Mouse (Mus musculus) thymus, adult 2 months (tissue): ENCODE measurements around the gene Slc23a2. TPM values are rescaled to one million over a fixed set of nuclear protein-coding genes. Genes with fewer than 3 reads are reported as not detected.

ENCODE experiments used
- DNase-seq: peaks from one replicate; pipeline ENCODE4 v3.0.0; 2021
- H3K27ac ChIP-seq: fragments of 200-500 bp; 2 replicates; pipeline ENCODE4 v1.5.1; 2012; ENCODE audit warnings: low read length, control low read depth; ENCODE audit not compliant: control insufficient read depth, insufficient read depth
- H3K27me3 ChIP-seq: fragments of 200-500 bp; 2 replicates; pipeline ENCODE4 v1.6.1; 2012; ENCODE audit warnings: mild to moderate bottlenecking, low read length, moderate library complexity, mixed read lengths; ENCODE audit not compliant: control insufficient read depth, insufficient read depth
- H3K36me3 ChIP-seq: fragments of 200-500 bp; 2 replicates; pipeline ENCODE4 v1.6.1; 2012; ENCODE audit warnings: mild to moderate bottlenecking, low read length, moderate library complexity; ENCODE audit not compliant: control insufficient read depth, insufficient read depth
- H3K4me1 ChIP-seq: fragments of 200-500 bp; replicated peaks from 2 replicates; pipeline ENCODE4 v1.6.1; 2012; ENCODE audit warnings: low read length; ENCODE audit not compliant: control insufficient read depth, insufficient read depth
- H3K4me3 ChIP-seq: fragments of 200-500 bp; 2 replicates; pipeline ENCODE4 v1.5.1; 2012; ENCODE audit warnings: mild to moderate bottlenecking, low read length, control low read depth, moderate library complexity; ENCODE audit not compliant: control insufficient read depth, insufficient read depth
- CTCF ChIP-seq: fragments of 200-500 bp; IDR thresholded peaks from 2 replicates; pipeline ENCODE4 v1.5.1; 2012; ENCODE audit warnings: mild to moderate bottlenecking, control low read depth, low read length, moderate library complexity, borderline replicate concordance; ENCODE audit not compliant: control insufficient read depth, poor library complexity, insufficient read depth; ENCODE audit errors: extremely low read depth
- POLR2A ChIP-seq: fragments of 200-500 bp; IDR thresholded peaks from 2 replicates; pipeline ENCODE4 v1.6.1; 2012; ENCODE audit warnings: mild to moderate bottlenecking, low read length, control low read depth, moderate library complexity; ENCODE audit not compliant: control insufficient read depth, poor library complexity, insufficient read depth; ENCODE audit errors: extremely low read depth
- WGBS: fragments of 180-500 bp; shearing (Covaris S2); methylation state at CpG from one replicate; pipeline ENCODE4 v1.1.7; 2018; 5-methylcytosine and 5-hydroxymethylcytosine counted together
- polyA plus RNA-seq: library from polyadenylated mRNA; depleted of rRNA; stranded (reverse); fragments of >200 nt; gene quantifications from 2 replicates; pipeline ENCODE4 v1.2.3, GENCODE M21; 2012

Gene Slc23a2
- polyA plus RNA-seq, 1 experiment = 51.7 TPM

GRCm38 (mm10) chr2:132094441-132095230 is 50.3 kb downstream of the Slc23a2 start:
- 38% methylated on average over 11 of the region's 11 CpGs for WGBS
- Histone ChIP-seq H3K27ac (no peak overlapping the region), H3K4me1 (peaks cover 4% of the 10 kb centered on the region; the same call in 1 of the 2 replicates), H3K27me3 (no peaks in the 10 kb centered on the region), H3K36me3 (peaks cover 11% of the 10 kb centered on the region; the same call in 1 of the 2 replicates), H3K4me3 (no peak overlapping the region)
- DNase-seq = no peak
- TF ChIP-seq POLR2A (no peak), CTCF (no peak)

DNA sequence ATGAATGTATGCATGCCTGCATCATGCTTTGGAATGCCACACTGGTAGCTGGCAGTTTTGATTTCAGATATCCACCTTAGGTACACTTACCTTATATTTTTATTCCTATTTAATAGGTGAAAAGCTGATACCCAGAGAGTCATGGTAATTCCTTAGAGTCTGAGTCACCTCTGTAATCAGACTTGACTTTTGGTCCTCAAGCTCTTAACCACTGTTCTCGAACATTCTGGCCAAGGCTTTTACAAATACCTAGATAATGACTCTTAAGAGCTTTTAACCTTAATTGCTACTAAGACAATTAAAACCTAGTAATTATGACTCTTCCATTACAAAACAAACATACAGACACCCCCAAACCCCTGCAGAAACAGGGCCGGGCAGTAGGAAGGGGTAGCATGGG is 51.2 kb downstream of the Slc23a2 start:
- Histone ChIP-seq H3K4me1 (peaks cover 4% of the 10 kb centered on the region; the same call in 1 of the 2 replicates), H3K4me3 (no peak overlapping the region), H3K27me3 (no peaks in the 10 kb centered on the region), H3K27ac (no peak overlapping the region), H3K36me3 (peaks cover 9% of the 10 kb centered on the region; the same call in 1 of the 2 replicates)
- DNase-seq = no peak
- WGBS = 93% methylated on average over 2 of the region's 2 CpGs
- no peak for TF ChIP-seq POLR2A
- no peak for TF ChIP-seq CTCF

- DNase-seq = no peak
- no peaks in the 10 kb centered on the region for H3K27me3 ChIP-seq
- peaks cover 13% of the 10 kb centered on the region; the same call in 1 of the 2 replicates for H3K36me3 ChIP-seq
- TF ChIP-seq CTCF (no peak), POLR2A (no peak)
- H3K4me3 ChIP-seq = no peak overlapping the region
- peaks cover 4% of the 10 kb centered on the region; the same call in 1 of the 2 replicates for H3K4me1 ChIP-seq
- H3K27ac ChIP-seq = no peak overlapping the region
- 97% methylated on average over 1 of the region's 1 CpGs for WGBS
Observed at GRCm38 (mm10) chr2:132093298-132093697, 51.6 kb downstream of the Slc23a2 start.

- no peak overlapping the region for H3K27ac ChIP-seq
- TF ChIP-seq CTCF = no peak
- no peak for TF ChIP-seq POLR2A
- DNase-seq = no peak
- H3K4me3 ChIP-seq = no peak overlapping the region
- H3K36me3 ChIP-seq = peaks cover 13% of the 10 kb centered on the region; the same call in 1 of the 2 replicates
- WGBS = 92% methylated on average over 3 of the region's 3 CpGs
- H3K27me3 ChIP-seq = no peaks in the 10 kb centered on the region
- H3K4me1 ChIP-seq = peaks cover 4% of the 10 kb centered on the region; the same call in 1 of the 2 replicates
Observed at GRCm38 (mm10) chr2:132092722-132093121, 52.2 kb downstream of the Slc23a2 start.

- H3K36me3 ChIP-seq = peaks cover 13% of the 10 kb centered on the region; the same call in 1 of the 2 replicates
- TF ChIP-seq CTCF = no peak
- no peak for TF ChIP-seq POLR2A
- WGBS = 48% methylated on average over 4 of the region's 4 CpGs
Observed at GRCm38 (mm10) chr2:132091749-132092148, 53.2 kb downstream of the Slc23a2 start.

DNA sequence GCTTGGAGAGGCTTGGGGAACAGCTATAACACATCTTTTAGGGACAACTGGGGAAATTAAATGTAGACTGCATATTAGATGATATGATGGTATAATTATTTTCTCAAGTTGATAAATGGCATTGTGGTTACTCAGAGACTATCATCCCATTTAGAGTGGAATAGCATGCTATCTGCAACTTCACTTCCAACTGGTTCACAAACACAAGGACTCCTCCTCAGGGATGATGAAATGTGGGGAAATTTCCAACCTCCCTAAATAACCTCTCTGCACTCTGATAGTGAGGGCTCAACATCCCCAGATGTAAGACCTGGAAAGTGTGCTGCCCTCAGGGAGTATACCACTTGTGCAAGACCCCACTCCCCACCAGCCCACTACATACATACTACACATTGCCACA is 60.1 kb downstream of the Slc23a2 start:
- Histone ChIP-seq H3K36me3 (peaks cover 15% of the 10 kb centered on the region), H3K27ac (no peak overlapping the region), H3K4me1 (no peaks in the 10 kb centered on the region), H3K4me3 (no peak overlapping the region), H3K27me3 (no peaks in the 10 kb centered on the region)
- no peak for DNase-seq
- TF ChIP-seq POLR2A (no peak), CTCF (no peak)

More at GRCm38 (mm10) chr2:132091749-132092148, 53.2 kb downstream of the Slc23a2 start:
- no peak overlapping the region for H3K4me3 ChIP-seq
- no peak for DNase-seq
- H3K27ac ChIP-seq = no peak overlapping the region
- peaks cover 4% of the 10 kb centered on the region; the same call in 1 of the 2 replicates for H3K4me1 ChIP-seq
- no peaks in the 10 kb centered on the region for H3K27me3 ChIP-seq
